Mouse (Mus musculus) forebrain, embryonic 13.5 days (tissue): Measurements from ENCODE around the gene Jmjd8. TPM values are rescaled to one million over a fixed set of nuclear protein-coding genes. Genes with fewer than 3 reads are reported as not detected.

ENCODE experiments used
- ATAC-seq: fragments of 200-750 bp; cut with Nextera tagmentation; 2 replicates; pipeline ENCODE4 v1.8.0; 2017
- H3K27ac ChIP-seq: fragments of 300-500 bp; sonication (generic); 2 replicates; pipeline ENCODE4 v1.5.1; 2015; ENCODE audit warnings: inconsistent platforms, mild to moderate bottlenecking, moderate library complexity
- H3K27me3 ChIP-seq: fragments of 300-500 bp; sonication (generic); 2 replicates; pipeline ENCODE4 v1.6.1; 2015; ENCODE audit warnings: mild to moderate bottlenecking, inconsistent platforms
- H3K36me3 ChIP-seq: fragments of 300-500 bp; sonication (generic); 2 replicates; pipeline ENCODE4 v1.6.1; 2015; ENCODE audit warnings: mild to moderate bottlenecking, inconsistent platforms; ENCODE audit not compliant: poor library complexity, severe bottlenecking
- H3K4me1 ChIP-seq: fragments of 300-500 bp; sonication (generic); 2 replicates; pipeline ENCODE4 v1.6.1; 2015; ENCODE audit warnings: inconsistent platforms
- H3K4me2 ChIP-seq: fragments of 300-500 bp; sonication (generic); 2 replicates; pipeline ENCODE4 v1.6.1; 2015; ENCODE audit warnings: inconsistent platforms, mild to moderate bottlenecking, moderate library complexity
- H3K4me3 ChIP-seq: fragments of 300-500 bp; sonication (generic); 2 replicates; pipeline ENCODE4 v1.5.1; 2015; ENCODE audit warnings: mild to moderate bottlenecking, inconsistent platforms
- H3K9ac ChIP-seq: fragments of 300-500 bp; sonication (generic); 2 replicates; pipeline ENCODE4 v1.6.1; 2015; ENCODE audit warnings: mild to moderate bottlenecking, inconsistent platforms
- H3K9me3 ChIP-seq: fragments of 300-500 bp; sonication (generic); replicated peaks from 2 replicates; pipeline ENCODE4 v1.6.1; 2016; ENCODE audit warnings: inconsistent platforms
- whole genome bisulfite sequencing: fragments of 180-500 bp; shearing (Covaris S2); methylation state at CpG from one replicate; pipeline ENCODE4 v1.1.7; 2015; 5-methylcytosine and 5-hydroxymethylcytosine counted together
- polyA plus RNA-seq: library from polyadenylated mRNA; unstranded; fragments of >200 nt; fragmentation: Nextera tagmentation; extraction: Ambion mirVana; gene quantifications from 2 replicates; pipeline ENCODE4 v1.2.1, GENCODE M21; 2015

Gene Jmjd8
- polyA plus RNA-seq, 1 experiment from 2014 or later, result 64.6 TPM

DNA sequence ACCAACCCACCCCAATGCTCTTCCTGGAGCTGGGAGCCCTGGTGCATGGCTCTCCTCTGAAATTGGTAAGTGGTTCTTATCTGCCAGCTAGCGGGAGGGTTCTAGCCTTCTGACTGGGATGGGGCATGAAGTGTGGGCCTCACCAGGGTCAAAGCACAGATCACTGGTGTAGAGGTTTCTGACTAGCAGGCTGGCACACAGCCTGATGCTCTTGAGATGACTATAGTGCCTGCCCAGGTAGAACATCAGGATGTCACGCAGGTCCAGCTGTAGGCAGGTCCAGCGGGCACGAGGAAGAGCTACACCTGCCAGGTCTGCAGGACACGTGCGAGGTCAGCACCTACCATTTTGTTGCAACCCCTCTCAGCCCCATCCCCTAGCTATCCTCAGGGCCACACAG lies 31.6 kb downstream of the Jmjd8 start:
- WGBS, result 91% methylated on average over 6 of the region's 6 CpGs
- Histone ChIP-seq H3K27ac (no peak overlapping the region), H3K4me2 (peak overlapping the region; percentile 87), H3K4me3 (peak overlapping the region; percentile 65), H3K9me3 (no peaks in the 10 kb centered on the region), H3K9ac (peak overlapping the region; percentile 84), H3K27me3 (no peaks in the 10 kb centered on the region), H3K4me1 (peaks cover 24% of the 10 kb centered on the region), H3K36me3 (peaks cover 3% of the 10 kb centered on the region)
- no peak for ATAC-seq

DNA sequence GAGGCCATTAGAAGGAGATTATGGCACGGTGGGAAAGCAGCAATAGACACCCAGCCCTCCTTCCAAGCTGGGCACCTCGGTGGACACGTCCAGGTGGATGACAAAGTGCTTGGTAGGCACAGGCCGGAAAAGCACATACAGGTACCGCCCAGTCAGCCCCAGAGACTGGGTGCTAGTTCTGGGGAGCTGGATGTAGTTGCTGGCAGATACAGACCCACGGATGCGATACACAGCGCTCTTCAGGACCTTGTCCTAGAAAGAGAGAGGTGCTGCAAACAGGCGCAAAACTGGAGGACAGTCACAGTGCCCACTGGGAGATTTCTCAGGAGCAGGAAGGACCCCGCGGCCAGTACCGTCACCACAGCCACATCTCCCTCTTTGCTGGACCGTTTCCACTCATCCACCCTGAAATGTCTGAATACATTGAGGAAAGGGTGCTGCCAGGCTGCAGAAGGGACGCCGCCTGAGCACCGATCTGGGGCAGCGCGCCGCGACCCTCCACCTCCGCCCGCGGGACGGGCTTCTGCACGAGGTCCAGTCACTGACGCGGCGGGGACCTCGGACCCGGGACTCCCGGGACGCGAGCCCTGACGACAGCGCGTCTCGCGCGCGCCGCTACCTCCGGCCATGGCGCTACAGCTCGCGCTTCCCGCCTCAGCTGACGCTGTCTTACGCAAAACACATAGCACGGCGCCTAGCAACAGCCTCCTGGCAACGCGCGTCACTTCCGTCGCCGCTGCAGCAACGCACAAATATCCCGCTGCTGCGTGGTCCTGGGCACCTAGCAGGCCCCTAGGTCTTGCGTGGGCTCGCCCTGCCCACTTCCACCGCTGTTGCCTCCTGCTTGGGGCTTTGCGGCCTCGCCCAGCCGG lies 32.4 kb downstream of the Jmjd8 start, which contains the start of gene Wdr90:
TSS of gene Wdr90 (minus strand) at position 670 of the 872 bp plus-strand sequence.
- Histone ChIP-seq H3K9ac (peak within 1 kb of the TSS; percentile 84), H3K9me3 (no peaks in the 10 kb centered on the region), H3K27ac (peak within 1 kb of the TSS; percentile 68), H3K27me3 (no peaks in the 10 kb centered on the region), H3K4me2 (peak within 1 kb of the TSS; percentile 87), H3K4me1 (peaks cover 24% of the 10 kb centered on the region), H3K36me3 (no peaks in the 10 kb centered on the region), H3K4me3 (peak within 1 kb of the TSS; percentile 65)
- ATAC-seq, result peak; percentile 97
- WGBS, result 4% methylated on average over 64 of the region's 65 CpGs

DNA sequence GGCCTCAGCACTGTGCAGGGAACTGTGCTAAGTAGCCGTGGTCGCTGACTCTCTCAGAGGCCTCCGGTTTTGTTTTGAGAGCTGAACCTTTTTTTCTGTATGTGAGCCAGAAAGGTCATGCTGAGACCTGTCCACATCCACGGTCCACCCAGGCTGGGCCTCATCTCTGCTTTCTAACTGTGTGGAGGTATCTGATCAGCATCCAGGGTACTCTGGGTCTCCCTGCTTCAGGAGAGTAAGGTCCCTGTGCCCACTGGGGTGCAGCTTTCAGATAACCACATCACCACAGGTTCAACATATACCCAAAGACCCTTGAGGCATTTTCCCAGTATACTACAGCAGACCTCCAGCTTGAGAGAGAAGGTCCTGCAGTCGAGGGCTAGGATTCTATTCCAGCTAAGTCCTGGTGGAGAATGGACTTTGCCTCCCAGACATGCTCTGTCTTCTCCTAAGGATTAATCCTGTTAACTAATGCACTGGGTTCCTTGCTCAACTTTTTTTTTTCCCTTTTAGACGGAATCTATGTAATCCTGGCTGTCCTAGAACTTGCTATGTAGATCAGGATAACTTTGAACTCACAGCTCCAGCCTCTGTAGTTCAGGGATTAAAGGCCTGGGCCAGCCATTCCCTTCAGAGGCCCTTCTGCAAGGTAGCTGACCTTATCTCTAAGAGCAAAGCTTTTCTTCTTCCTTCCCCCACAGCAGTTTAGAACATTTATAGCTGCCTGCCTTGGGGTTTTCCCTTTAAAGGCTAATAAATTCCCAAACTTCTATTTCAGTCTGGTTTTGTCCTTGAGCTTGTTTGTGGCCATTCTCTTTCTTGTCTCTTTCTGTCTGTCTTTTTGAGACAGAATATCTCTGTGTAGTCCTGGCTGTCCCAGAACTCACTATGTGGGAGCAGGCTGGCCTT lies 33.3 kb downstream of the Jmjd8 start:
- Histone ChIP-seq H3K27ac (peak overlapping the region; percentile 68), H3K4me3 (peak overlapping the region; percentile 65), H3K4me2 (peak overlapping the region; percentile 87), H3K9ac (peak overlapping the region; percentile 84), H3K4me1 (peaks cover 24% of the 10 kb centered on the region), H3K27me3 (no peaks in the 10 kb centered on the region), H3K36me3 (no peaks in the 10 kb centered on the region), H3K9me3 (no peaks in the 10 kb centered on the region)
- 9% methylated on average over 6 of the region's 6 CpGs for WGBS
- ATAC-seq, result 0 out of 2 replicates have a peak, but pooled peaks have one; percentile 1

DNA sequence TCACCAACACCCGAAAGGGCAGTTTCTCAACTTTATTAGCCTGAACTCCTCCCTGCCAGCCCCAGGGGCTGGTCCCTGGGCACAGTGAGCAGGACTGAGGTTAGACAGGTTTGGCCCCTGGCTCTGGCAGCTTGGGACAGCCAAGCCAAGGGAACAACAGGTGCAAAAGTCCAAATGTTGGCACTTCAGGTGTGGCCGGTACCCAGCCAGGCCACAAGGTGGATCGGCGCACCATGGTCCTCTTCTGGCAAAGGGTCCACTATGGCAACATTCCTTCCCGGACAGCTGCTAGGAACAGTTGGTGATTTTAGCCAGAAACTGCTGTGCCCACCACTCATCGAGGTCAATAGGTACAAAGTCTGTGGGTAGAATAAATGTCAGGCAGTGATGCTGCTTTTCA lies 35.0 kb downstream of the Jmjd8 start:
- Histone ChIP-seq H3K27me3 (no peaks in the 10 kb centered on the region), H3K9ac (no peak overlapping the region), H3K36me3 (no peaks in the 10 kb centered on the region), H3K4me2 (no peak overlapping the region), H3K9me3 (no peaks in the 10 kb centered on the region), H3K4me3 (no peak overlapping the region), H3K4me1 (peaks cover 35% of the 10 kb centered on the region), H3K27ac (no peak overlapping the region)
- no peak for ATAC-seq
- 88% methylated on average over 6 of the region's 6 CpGs for WGBS

DNA sequence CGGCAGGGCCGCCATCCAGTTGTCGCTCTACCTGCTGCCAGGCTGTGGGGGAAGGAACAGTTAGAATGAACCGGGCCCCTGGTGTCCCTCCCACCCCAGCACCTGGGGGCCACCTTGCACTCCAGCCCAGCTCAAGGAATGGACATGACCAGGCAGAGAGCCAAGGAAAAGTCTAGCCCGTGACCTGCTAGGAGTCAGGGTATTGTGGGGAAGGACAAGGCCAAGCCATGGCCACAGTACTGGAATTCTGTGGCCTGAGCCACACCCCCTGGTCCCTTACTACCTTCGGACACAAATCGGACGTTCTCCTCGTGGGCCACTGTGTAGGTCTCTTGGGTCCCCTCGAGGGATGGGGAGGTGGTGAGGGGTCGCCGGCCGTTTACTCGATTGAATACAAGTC lies 35.6 kb downstream of the Jmjd8 start:
- ATAC-seq, result no peak
- H3K27ac ChIP-seq, result no peak overlapping the region
- H3K9ac ChIP-seq, result no peak overlapping the region
- peaks cover 40% of the 10 kb centered on the region for H3K4me1 ChIP-seq
- 93% methylated on average over 14 of the region's 14 CpGs for WGBS
- H3K36me3 ChIP-seq, result no peaks in the 10 kb centered on the region
- no peaks in the 10 kb centered on the region for H3K27me3 ChIP-seq
- H3K4me3 ChIP-seq, result no peak overlapping the region
- H3K4me2 ChIP-seq, result no peak overlapping the region
- no peaks in the 10 kb centered on the region for H3K9me3 ChIP-seq

DNA sequence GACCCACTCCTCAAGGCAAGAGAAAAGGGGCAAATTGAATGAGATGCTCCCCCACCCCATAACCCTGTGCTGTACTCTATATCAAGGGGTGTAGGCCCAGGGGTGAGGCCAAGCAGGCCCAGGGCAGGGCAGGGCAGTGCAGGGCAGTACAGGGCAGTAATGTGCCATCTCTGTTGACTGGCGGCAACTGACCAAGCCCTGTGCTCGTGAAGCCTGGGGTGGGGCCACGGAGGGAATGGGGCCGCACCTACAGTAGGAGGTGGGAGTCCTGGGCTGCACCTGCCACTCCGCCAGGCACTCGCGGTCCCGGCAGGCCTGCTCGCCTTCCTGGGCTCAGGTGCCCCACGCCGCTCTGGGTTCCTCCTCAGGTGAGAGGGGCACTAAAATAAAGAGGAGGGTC lies 36.6 kb downstream of the Jmjd8 start:
- no peak overlapping the region for H3K4me2 ChIP-seq
- H3K27ac ChIP-seq, result no peak overlapping the region
- H3K9ac ChIP-seq, result no peak overlapping the region
- no peaks in the 10 kb centered on the region for H3K27me3 ChIP-seq
- H3K4me1 ChIP-seq, result peaks cover 32% of the 10 kb centered on the region
- no peak overlapping the region for H3K4me3 ChIP-seq
- no peak for ATAC-seq
- WGBS, result 95% methylated on average over 11 of the region's 11 CpGs
- no peaks in the 10 kb centered on the region for H3K9me3 ChIP-seq
- no peaks in the 10 kb centered on the region for H3K36me3 ChIP-seq

DNA sequence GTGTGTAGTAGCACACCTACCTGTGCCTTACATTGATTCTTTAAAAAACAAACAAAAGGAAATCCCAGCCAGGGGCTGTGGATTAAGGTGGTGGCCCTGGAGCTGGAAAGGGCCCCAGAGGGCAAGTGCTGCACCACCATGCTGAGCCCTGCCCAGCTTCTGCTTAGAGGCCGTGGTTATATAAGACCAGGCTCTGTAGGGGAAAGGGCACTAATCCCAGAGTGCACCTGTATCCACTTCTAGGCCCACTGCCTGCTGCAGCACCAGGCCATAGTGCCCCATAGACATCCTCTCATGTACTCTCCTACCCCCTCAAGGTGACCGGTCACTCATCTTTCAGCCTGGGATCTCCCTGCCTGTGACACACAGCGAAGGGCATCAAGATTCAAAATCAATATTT lies 37.5 kb downstream of the Jmjd8 start:
- H3K4me1 ChIP-seq, result peaks cover 24% of the 10 kb centered on the region
- H3K9ac ChIP-seq, result no peak overlapping the region
- no peak overlapping the region for H3K4me3 ChIP-seq
- no peak for ATAC-seq
- no peaks in the 10 kb centered on the region for H3K36me3 ChIP-seq
- 88% methylated on average over 3 of the region's 3 CpGs for WGBS
- H3K27me3 ChIP-seq, result no peaks in the 10 kb centered on the region
- H3K27ac ChIP-seq, result no peak overlapping the region
- no peaks in the 10 kb centered on the region for H3K9me3 ChIP-seq
- H3K4me2 ChIP-seq, result no peak overlapping the region

DNA sequence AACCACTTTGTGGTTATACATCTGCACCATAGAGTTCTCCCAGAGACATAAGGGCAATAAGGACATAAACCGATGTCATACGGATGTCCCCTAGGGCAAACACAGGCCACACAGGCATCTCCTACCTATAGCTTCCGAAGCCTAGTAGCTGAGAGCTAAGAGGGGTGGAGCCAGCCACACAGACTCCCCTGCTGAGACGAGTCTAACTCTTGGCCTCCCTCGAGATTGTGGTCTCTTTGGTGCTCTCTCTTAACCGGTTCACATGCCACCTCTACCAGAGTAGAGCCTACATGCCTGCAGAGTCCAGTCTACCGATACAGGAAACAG lies 38.8 kb downstream of the Jmjd8 start:
- Histone ChIP-seq H3K4me3 (peak overlapping the region; percentile 74), H3K9me3 (no peaks in the 10 kb centered on the region), H3K4me1 (peaks cover 16% of the 10 kb centered on the region), H3K27ac (no peak overlapping the region), H3K27me3 (no peaks in the 10 kb centered on the region), H3K36me3 (no peaks in the 10 kb centered on the region), H3K9ac (peak overlapping the region; percentile 76; the same call in 1 of the 2 replicates), H3K4me2 (peak overlapping the region; percentile 99)
- ATAC-seq, result no peak
- 17% methylated on average over 7 of the region's 7 CpGs for WGBS

DNA sequence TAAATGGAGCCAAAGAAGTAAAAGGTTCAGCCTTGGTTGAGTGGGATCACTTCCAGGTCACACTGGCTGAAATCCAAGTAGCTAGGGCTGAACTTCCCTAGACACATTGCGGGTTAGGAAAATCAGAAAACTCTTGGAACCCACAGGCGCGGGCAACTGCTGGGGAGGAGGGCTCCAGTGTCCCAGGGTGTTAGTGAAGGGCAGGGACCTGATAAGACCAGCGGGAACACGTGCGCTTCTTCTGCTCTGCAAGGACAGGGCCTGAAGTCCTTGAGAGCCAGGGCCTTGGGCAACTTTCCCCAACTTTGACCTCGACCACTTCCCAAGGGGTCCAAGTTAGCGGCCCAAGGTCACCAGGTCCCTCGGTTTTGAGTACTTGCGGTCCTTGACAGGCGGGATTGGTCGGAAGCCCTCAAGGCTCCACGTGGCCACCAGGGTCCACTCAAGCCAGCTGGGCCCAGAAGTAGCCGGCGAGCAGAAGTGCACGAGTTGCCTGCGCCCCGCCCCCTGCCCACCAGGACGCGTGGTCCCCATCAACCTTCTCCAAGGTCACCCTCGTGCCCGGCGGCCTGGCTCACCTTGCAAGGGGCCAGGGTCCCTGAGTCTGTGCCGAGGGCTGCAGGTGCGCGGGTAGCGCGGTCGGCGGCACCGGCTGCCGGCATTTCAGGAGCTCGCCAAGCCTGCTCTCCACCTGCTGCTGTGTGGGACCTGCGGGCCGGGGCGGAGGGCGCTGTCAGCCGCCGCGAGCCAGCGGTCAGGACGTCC lies 39.4 kb downstream of the Jmjd8 start:
- WGBS, result 2% methylated on average over 38 of the region's 42 CpGs
- peak overlapping the region; percentile 72; the same call in 1 of the 2 replicates for H3K27ac ChIP-seq

DNA sequence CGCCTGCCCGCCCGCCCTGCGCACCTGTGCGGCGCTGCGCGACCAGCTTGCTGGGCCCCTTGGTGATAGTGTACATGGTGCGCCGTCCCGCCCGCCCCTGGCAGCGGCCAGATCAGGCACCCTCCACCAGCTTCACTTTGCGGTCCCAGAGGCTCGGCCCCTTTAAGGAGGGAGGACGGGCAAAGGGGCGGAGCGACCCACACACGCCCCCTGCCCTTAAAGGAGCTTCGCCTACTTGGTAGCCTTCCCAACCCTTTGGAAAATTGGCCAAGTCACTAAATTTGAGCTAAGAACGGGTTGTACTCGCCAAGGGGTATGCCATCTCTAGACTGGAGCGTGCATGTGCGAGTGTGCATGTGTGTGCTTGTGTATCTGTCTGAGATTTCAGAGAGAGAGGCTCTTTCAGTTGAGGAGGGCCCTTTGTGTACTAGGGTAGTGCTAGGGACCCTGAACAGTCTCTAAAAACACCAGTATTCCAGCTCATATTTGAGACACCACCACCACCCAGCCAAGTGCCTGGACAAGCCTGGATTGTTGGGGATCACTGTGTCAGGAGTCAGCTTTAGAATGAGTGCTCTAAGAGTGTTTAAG lies 40.0 kb downstream of the Jmjd8 start, which contains the start of gene Mcrip2:
TSS of gene Mcrip2 (minus strand) at position 164 of the 591 bp plus-strand sequence.
- WGBS, result under 1% methylated on average over 24 of the region's 24 CpGs
- Histone ChIP-seq H3K9me3 (no peaks in the 10 kb centered on the region), H3K4me2 (peak within 1 kb of the TSS; percentile 99), H3K4me1 (peaks cover 17% of the 10 kb centered on the region), H3K27ac (peak within 1 kb of the TSS; percentile 72), H3K36me3 (no peaks in the 10 kb centered on the region), H3K9ac (peak within 1 kb of the TSS; percentile 76), H3K4me3 (peak within 1 kb of the TSS; percentile 74), H3K27me3 (no peaks in the 10 kb centered on the region)
- peak; percentile 90 for ATAC-seq

More for the DNA sequence above, 39.4 kb downstream of the Jmjd8 start:
- peak overlapping the region; percentile 76 for H3K9ac ChIP-seq
- peak overlapping the region; percentile 99 for H3K4me2 ChIP-seq
- peak; percentile 41 for ATAC-seq
- no peaks in the 10 kb centered on the region for H3K27me3 ChIP-seq
- H3K4me3 ChIP-seq, result peak overlapping the region; percentile 74
- H3K9me3 ChIP-seq, result no peaks in the 10 kb centered on the region
- H3K36me3 ChIP-seq, result no peaks in the 10 kb centered on the region
- H3K4me1 ChIP-seq, result peaks cover 16% of the 10 kb centered on the region

DNA sequence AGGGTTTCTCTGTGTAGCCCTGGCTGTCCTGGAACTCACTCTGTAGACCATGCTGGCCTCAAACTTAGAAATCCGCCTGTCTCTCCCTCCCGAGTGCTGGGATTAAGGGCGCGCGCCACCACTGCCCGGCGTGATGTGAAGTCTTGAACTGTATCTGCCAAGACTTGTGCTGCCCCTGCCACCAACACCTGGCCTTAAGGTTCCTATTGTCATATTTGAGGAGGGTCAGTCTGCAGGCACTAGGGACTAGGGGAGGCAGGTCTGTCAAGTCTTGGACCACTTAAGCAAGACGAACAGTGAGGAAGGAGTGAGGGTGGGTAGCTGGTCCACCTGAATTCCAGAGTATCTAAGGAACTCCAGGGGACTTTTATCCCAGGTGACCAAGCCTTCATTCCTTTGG lies 40.8 kb downstream of the Jmjd8 start:
- no peaks in the 10 kb centered on the region for H3K36me3 ChIP-seq
- ATAC-seq, result no peak
- WGBS, result 85% methylated on average over 8 of the region's 8 CpGs

More for the DNA sequence above, 40.8 kb downstream of the Jmjd8 start:
- no peaks in the 10 kb centered on the region for H3K9me3 ChIP-seq
- no peak overlapping the region for H3K27ac ChIP-seq
- no peak overlapping the region for H3K4me2 ChIP-seq
- H3K27me3 ChIP-seq, result no peaks in the 10 kb centered on the region
- no peak overlapping the region for H3K9ac ChIP-seq
- H3K4me1 ChIP-seq, result peaks cover 24% of the 10 kb centered on the region
- no peak overlapping the region for H3K4me3 ChIP-seq
